Mouse (Mus musculus) midbrain, embryonic 15.5 days (tissue): ENCODE measurements at regions not wholly inside any gene's neighbourhood (a gene's known extent, or its start where the extent isn't known, plus 50 kb on each side); places are given as distances from the start of the nearest gene placed in this dataset.

ENCODE experiments used
- ATAC-seq: fragments of 200-750 bp; cut with Nextera tagmentation; replicated peaks from 2 replicates; pipeline ENCODE4 v1.8.0; 2017; ENCODE audit warnings: moderate TSS enrichment
- H3K27ac ChIP-seq: fragments of 300-500 bp; sonication (generic); 2 replicates; pipeline ENCODE4 v1.5.1; 2015; ENCODE audit warnings: mild to moderate bottlenecking, inconsistent platforms
- H3K27me3 ChIP-seq: fragments of 300-500 bp; sonication (generic); replicated peaks from 2 replicates; pipeline ENCODE4 v1.6.1; 2015; ENCODE audit warnings: inconsistent platforms
- H3K36me3 ChIP-seq: fragments of 300-500 bp; sonication (generic); replicated peaks from 2 replicates; pipeline ENCODE4 v1.6.1; 2015; ENCODE audit warnings: inconsistent platforms
- H3K4me1 ChIP-seq: fragments of 300-500 bp; sonication (generic); 2 replicates; pipeline ENCODE4 v1.6.1; 2015; ENCODE audit warnings: inconsistent platforms
- H3K4me2 ChIP-seq: fragments of 300-500 bp; sonication (generic); 2 replicates; pipeline ENCODE4 v1.6.1; 2015; ENCODE audit warnings: inconsistent platforms, mild to moderate bottlenecking, moderate library complexity
- H3K4me3 ChIP-seq: fragments of 300-500 bp; sonication (generic); 2 replicates; pipeline ENCODE4 v1.5.1; 2015; ENCODE audit warnings: mild to moderate bottlenecking, inconsistent platforms
- H3K9ac ChIP-seq: fragments of 300-500 bp; sonication (generic); 2 replicates; pipeline ENCODE4 v1.6.1; 2015; ENCODE audit warnings: mild to moderate bottlenecking, inconsistent platforms
- H3K9me3 ChIP-seq: fragments of 300-500 bp; sonication (generic); 2 replicates; pipeline ENCODE4 v1.6.1; 2016; ENCODE audit warnings: inconsistent platforms
- WGBS: fragments of 180-500 bp; shearing (Covaris S2); methylation state at CpG from one replicate; pipeline ENCODE4 v1.1.7; 2015; ENCODE audit warnings: mixed read lengths; 5-methylcytosine and 5-hydroxymethylcytosine counted together

GRCm38 (mm10) chr9:103813791-103814190, 52.2 kb upstream of the Tmem108 start:
- ATAC-seq: no peak
- no peaks in the 10 kb centered on the region for H3K27me3 ChIP-seq
- H3K9me3 ChIP-seq: no peaks in the 10 kb centered on the region
- no peaks in the 10 kb centered on the region for H3K4me1 ChIP-seq
- no peak overlapping the region for H3K4me3 ChIP-seq
- 86% methylated on average over 9 of the region's 9 CpGs for WGBS
- no peaks in the 10 kb centered on the region for H3K36me3 ChIP-seq
- H3K4me2 ChIP-seq: no peak overlapping the region
- no peak overlapping the region for H3K9ac ChIP-seq
- no peak overlapping the region for H3K27ac ChIP-seq

GRCm38 (mm10) chr9:103818998-103819397, 57.4 kb upstream of the Tmem108 start:
- Histone ChIP-seq H3K9ac (no peak overlapping the region), H3K27me3 (no peaks in the 10 kb centered on the region), H3K4me2 (no peak overlapping the region), H3K36me3 (no peaks in the 10 kb centered on the region), H3K9me3 (no peaks in the 10 kb centered on the region), H3K4me3 (no peak overlapping the region), H3K27ac (no peak overlapping the region), H3K4me1 (no peaks in the 10 kb centered on the region)
- WGBS: 91% methylated on average over 2 of the region's 2 CpGs
- no peak for ATAC-seq

- no peak overlapping the region for H3K4me2 ChIP-seq
- H3K27ac ChIP-seq: no peak overlapping the region
- H3K36me3 ChIP-seq: no peaks in the 10 kb centered on the region
- no peaks in the 10 kb centered on the region for H3K27me3 ChIP-seq
- no peak overlapping the region for H3K4me3 ChIP-seq
- H3K4me1 ChIP-seq: no peaks in the 10 kb centered on the region
- H3K9me3 ChIP-seq: no peaks in the 10 kb centered on the region
- ATAC-seq: no peak
- 93% methylated on average over 3 of the region's 3 CpGs for WGBS
- no peak overlapping the region for H3K9ac ChIP-seq
Measured at GRCm38 (mm10) chr9:103821632-103822031, 60.0 kb upstream of the Tmem108 start.

- Histone ChIP-seq H3K4me2 (no peak overlapping the region), H3K4me1 (no peaks in the 10 kb centered on the region), H3K9ac (no peak overlapping the region), H3K27ac (no peak overlapping the region), H3K36me3 (no peaks in the 10 kb centered on the region), H3K27me3 (no peaks in the 10 kb centered on the region), H3K4me3 (no peak overlapping the region), H3K9me3 (no peaks in the 10 kb centered on the region)
- no peak for ATAC-seq
- WGBS: 54% methylated on average over 3 of the region's 3 CpGs
Measured at GRCm38 (mm10) chr9:103823491-103823890, 61.9 kb upstream of the Tmem108 start.

- Histone ChIP-seq H3K4me1 (no peaks in the 10 kb centered on the region), H3K27me3 (no peaks in the 10 kb centered on the region), H3K9me3 (no peaks in the 10 kb centered on the region), H3K4me3 (no peak overlapping the region), H3K4me2 (no peak overlapping the region), H3K36me3 (no peaks in the 10 kb centered on the region), H3K27ac (no peak overlapping the region), H3K9ac (no peak overlapping the region)
- WGBS: 82% methylated on average over 3 of the region's 3 CpGs
- no peak for ATAC-seq
Measured at GRCm38 (mm10) chr9:103841199-103841598, 79.6 kb upstream of the Tmem108 start.

- Histone ChIP-seq H3K36me3 (no peaks in the 10 kb centered on the region), H3K27ac (no peak overlapping the region), H3K9me3 (no peaks in the 10 kb centered on the region), H3K4me2 (no peak overlapping the region), H3K27me3 (no peaks in the 10 kb centered on the region), H3K4me3 (no peak overlapping the region), H3K4me1 (no peaks in the 10 kb centered on the region), H3K9ac (no peak overlapping the region)
- no peak for ATAC-seq
- 65% methylated on average over 8 of the region's 8 CpGs for WGBS
Measured at GRCm38 (mm10) chr9:103843836-103844235, 82.2 kb upstream of the Tmem108 start.

GRCm38 (mm10) chr9:103845916-103846457, 84.3 kb upstream of the Tmem108 start:
- Histone ChIP-seq H3K36me3 (no peaks in the 10 kb centered on the region), H3K9ac (no peak overlapping the region), H3K9me3 (no peaks in the 10 kb centered on the region), H3K4me1 (no peaks in the 10 kb centered on the region), H3K4me2 (no peak overlapping the region), H3K4me3 (no peak overlapping the region), H3K27ac (no peak overlapping the region), H3K27me3 (no peaks in the 10 kb centered on the region)
- WGBS: 79% methylated on average over 6 of the region's 6 CpGs
- no peak for ATAC-seq

- no peak overlapping the region for H3K4me3 ChIP-seq
- no peaks in the 10 kb centered on the region for H3K36me3 ChIP-seq
- WGBS: 78% methylated on average over 7 of the region's 7 CpGs
- H3K9ac ChIP-seq: no peak overlapping the region
- H3K4me2 ChIP-seq: no peak overlapping the region
- H3K27me3 ChIP-seq: no peaks in the 10 kb centered on the region
- H3K4me1 ChIP-seq: no peaks in the 10 kb centered on the region
- no peak overlapping the region for H3K27ac ChIP-seq
- H3K9me3 ChIP-seq: no peaks in the 10 kb centered on the region
- ATAC-seq: no peak
Measured at GRCm38 (mm10) chr9:103847931-103848330, 86.3 kb upstream of the Tmem108 start.

- H3K27ac ChIP-seq: no peak overlapping the region
- 65% methylated on average over 3 of the region's 3 CpGs for WGBS
- ATAC-seq: no peak
- no peak overlapping the region for H3K4me2 ChIP-seq
- no peak overlapping the region for H3K4me3 ChIP-seq
- H3K27me3 ChIP-seq: no peaks in the 10 kb centered on the region
- H3K4me1 ChIP-seq: no peaks in the 10 kb centered on the region
- H3K9ac ChIP-seq: no peak overlapping the region
- no peaks in the 10 kb centered on the region for H3K36me3 ChIP-seq
- H3K9me3 ChIP-seq: no peaks in the 10 kb centered on the region
Measured at GRCm38 (mm10) chr9:103849079-103849478, 87.4 kb upstream of the Tmem108 start.

GRCm38 (mm10) chr9:103852691-103853090, 91.1 kb upstream of the Tmem108 start:
- Histone ChIP-seq H3K9ac (no peak overlapping the region), H3K4me1 (no peaks in the 10 kb centered on the region), H3K4me3 (no peak overlapping the region), H3K36me3 (no peaks in the 10 kb centered on the region), H3K27ac (no peak overlapping the region), H3K9me3 (no peaks in the 10 kb centered on the region), H3K4me2 (no peak overlapping the region), H3K27me3 (no peaks in the 10 kb centered on the region)
- no peak for ATAC-seq
- WGBS: 66% methylated on average over 2 of the region's 2 CpGs

- no peak overlapping the region for H3K9ac ChIP-seq
Measured at GRCm38 (mm10) chr9:103860658-103861377, 99.2 kb upstream of the Tmem108 start.

GRCm38 (mm10) chr9:103862493-103862892, 100.9 kb upstream of the Tmem108 start:
- Histone ChIP-seq H3K36me3 (no peaks in the 10 kb centered on the region), H3K9ac (no peak overlapping the region), H3K4me2 (no peak overlapping the region), H3K4me1 (no peaks in the 10 kb centered on the region), H3K4me3 (no peak overlapping the region), H3K27me3 (no peaks in the 10 kb centered on the region), H3K9me3 (no peaks in the 10 kb centered on the region), H3K27ac (no peak overlapping the region)
- 93% methylated on average over 7 of the region's 7 CpGs for WGBS
- ATAC-seq: no peak

More at GRCm38 (mm10) chr9:103860658-103861377, 99.2 kb upstream of the Tmem108 start:
- Histone ChIP-seq H3K4me2 (no peak overlapping the region), H3K27me3 (no peaks in the 10 kb centered on the region), H3K4me1 (no peaks in the 10 kb centered on the region), H3K4me3 (no peak overlapping the region), H3K9me3 (no peaks in the 10 kb centered on the region), H3K27ac (no peak overlapping the region), H3K36me3 (no peaks in the 10 kb centered on the region)
- WGBS: 41% methylated on average over 12 of the region's 12 CpGs
- no peak for ATAC-seq
